Mouse (Mus musculus): ENCODE results near the gene Ssx2ip.

- no peak for TF ChIP-seq CTCF (IDR thresholded peaks at IDR 0.05; ENCODE audit: low read depth, low read length)
- TF ChIP-seq POLR2A (IDR thresholded peaks at IDR 0.05; ENCODE audit: extremely low read depth, insufficient read depth, low read length) = no peak
These were observed 64.8 kb downstream of the Ssx2ip start for GRCm38 (mm10) chr3:146469226-146469625.
